Mouse (Mus musculus): ENCODE results near the gene Pfdn2. TPM values are rescaled to one million over a fixed set of nuclear protein-coding genes. Genes with fewer than 3 reads are reported as not detected.

Pfdn2 gene
- 28.2 and 36.2 TPM in 2 replicates for polyA plus RNA-seq (2012; rRNA removed)

DNA sequence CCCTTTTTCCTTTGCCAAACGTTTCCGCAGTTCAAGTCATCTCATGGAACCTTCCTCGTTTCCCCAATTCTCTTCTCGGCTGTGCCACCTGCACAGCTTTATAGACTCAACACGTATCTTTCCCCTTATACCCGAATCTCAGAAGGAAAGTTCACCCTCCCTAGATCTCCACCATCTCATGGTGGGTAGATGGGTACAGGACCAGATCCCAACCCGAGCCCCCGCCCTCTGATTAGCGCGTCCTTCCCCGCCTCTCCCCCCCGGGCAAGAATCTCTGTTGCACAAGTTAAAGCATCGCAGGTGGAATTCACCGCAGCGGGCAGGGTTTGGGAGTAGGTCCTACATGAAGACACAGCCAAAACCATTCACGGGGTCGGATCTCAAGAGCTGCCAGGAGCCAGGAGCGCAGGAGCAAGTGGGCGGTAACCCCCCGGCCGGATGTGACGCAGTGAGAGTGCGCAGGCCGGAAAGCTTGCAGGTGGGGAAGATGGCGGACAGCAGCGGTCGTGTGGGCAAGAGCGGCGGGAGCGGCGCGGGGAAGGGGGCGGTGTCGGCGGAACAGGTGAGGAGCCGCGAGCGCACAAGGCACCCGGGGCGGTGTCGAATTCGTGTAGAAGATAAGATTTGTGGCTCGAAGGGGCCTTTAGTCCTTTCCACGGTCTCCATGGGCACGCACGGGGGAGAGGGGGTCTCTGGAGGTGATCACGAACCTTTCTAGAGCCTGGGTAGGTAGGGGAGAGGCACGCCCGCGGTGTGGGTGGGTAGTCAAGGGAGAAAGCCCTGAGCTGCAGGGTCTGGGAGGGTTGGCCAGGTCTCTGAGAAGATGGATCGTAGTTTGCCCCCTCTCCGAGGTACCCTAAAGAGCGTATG, at the start of gene Pfdn2, which contains the start of gene Nit1:
Pfdn2 (plus strand) TSS at position 446 of the 870 bp plus-strand sequence.
Nit1 (minus strand) TSS at position 422 of the 870 bp plus-strand sequence.

DNA sequence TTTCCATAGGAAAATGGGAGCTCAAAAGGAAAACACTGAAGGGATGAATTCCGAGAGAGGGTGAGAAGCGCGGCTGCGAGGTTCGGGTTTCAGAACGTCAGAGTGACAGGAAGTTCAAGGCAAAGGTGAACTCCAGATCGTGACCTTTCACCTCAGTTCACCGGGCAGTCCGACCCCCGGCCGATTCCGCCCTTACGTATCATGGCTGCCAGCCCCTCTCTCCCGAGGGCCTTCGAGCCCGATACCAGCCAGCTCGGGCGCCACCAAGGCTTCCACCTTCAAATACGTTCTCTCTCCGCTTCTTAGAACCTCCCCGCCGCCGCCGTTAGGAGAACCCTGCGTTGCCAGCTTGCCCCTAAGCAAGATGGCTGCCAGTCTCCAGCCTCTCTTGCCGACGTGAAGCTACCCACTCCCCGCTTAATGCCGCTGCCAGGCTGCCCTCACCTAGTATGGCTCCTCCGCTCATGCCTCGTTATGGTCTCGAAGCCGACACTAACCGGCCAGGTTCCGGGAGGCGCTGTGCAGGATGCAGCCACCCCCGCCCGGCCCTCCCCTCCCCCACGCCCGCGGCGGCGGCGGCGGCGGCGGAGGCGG, 16.5 kb upstream of the Pfdn2 start, which contains the start of gene Dedd:
Dedd (plus strand) TSS at position 307 of the 594 bp plus-strand sequence.

DNA sequence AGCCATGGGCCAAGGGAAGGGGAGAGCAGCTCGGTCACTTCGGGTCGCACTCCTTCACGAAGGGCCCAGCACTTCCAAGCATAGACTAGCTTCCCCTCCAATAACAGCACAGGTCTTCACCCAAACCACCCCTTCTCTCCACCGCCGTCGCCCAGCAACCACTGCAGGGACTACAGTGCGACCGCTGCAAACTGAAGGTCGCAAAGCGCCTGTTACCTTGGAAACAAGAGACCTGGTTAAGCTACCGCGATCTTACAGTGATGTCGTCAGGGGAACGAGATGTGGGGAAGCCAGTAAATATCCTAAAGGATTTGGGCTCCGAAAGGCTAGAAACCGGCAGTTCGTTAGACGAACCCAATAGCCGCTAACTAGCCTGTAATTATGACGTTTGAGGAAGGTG, 15.2 kb downstream of the Pfdn2 start, which contains the start of gene Klhdc9:
Klhdc9 (minus strand) TSS at position 143 of the 400 bp plus-strand sequence.

DNA sequence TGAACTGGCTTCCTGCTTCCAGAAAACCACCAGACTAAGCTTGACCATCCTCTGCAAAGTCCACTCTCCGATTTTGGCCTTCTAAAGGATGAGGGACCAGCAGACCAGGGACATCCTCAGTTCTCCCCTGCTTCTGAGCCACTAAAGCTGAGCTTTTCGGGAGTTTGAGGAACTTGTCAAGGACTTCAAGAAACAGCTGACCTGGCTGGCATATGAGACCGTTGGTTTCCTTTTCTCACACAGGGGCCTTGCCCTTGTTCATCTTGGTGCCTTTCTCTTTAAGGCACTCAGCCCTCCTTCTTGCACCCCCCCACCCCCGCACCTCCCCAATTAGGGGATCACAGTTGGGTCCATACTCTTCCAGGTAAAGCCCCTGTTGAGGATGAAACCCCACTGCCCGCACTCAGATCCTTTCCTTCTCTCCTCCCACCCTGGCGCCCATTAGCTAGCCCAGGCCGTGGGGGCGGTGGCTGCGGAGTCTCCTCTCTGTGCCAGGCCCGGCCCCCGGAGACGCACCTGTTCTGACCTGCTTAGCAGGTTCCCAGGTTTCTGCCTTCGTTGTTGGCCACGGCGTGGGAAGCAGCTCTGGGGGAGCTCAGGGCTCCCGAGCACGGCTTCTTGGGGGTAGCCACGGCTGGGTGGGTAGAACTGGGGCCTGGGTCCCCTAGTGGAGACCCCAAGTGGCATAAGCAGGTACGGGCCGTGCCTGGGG, 24.5 kb downstream of the Pfdn2 start, which contains the start of gene Nectin4:
Nectin4 (plus strand) TSS at position 255 of the 712 bp plus-strand sequence.

DNA sequence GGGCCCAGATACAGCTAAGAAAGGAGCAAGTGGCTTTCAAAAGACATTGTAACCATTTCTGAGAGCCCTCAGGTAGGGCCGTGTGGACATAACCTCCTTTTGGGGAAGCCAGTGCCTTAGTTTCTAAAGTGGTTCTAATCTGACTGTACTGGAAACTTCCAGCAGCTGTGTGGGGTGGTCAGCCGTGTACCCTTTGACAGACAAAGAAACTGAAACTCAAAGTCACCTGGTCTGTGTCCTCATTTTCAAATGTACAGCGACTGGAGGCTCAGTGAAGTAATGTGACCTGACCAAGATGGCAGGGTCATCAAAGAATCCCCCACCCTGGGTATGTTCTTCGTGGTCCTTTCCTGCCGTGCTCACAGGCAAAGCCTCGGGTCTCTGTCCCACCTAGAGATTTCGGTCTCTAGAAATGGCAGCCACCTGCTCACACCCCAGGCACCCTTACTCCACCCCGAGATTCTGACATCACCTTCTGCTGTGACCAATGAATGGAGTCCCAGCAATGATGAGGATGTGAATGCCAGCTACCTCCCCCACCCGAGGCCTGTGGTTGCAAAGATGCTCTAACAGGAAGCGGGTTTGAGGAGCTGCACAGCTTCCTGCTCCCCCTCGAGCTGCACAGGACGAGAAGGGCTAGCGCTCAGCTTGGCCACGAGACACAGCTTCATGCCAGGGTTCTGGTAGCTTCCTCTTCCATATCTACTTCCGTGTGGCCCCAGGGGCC, 43.1 kb downstream of the Pfdn2 start, which contains the start of gene Arhgap30:
Arhgap30 (plus strand) TSS at position 579 of the 727 bp plus-strand sequence.

Other genes starting within 250 kb of the Pfdn2 start
- gene Cfap126, start 231.8 kb upstream of the Pfdn2 start, polyA plus RNA-seq (2012; rRNA removed) = 2.9 and 3.3 TPM in 2 replicates
- 184 and 192 TPM in 2 replicates for gene Sdhc, start 195.1 kb upstream of the Pfdn2 start, polyA plus RNA-seq (2012; rRNA removed)
- gene Mpz, start 195.0 kb upstream of the Pfdn2 start, polyA plus RNA-seq (2012; rRNA removed) = 0.12 and 0.14 TPM in 2 replicates
- gene Pcp4l1, start 149.4 kb upstream of the Pfdn2 start, polyA plus RNA-seq (2012; rRNA removed) = 6.4 and 7.7 TPM in 2 replicates
- 22.1 and 22.4 TPM in 2 replicates for gene Nr1i3, start 131.7 kb upstream of the Pfdn2 start, polyA plus RNA-seq (2012; rRNA removed)
- gene Tomm40l, start 123.2 kb upstream of the Pfdn2 start, polyA plus RNA-seq (2012; rRNA removed) = 8.5 and 9.6 TPM in 2 replicates
- 8,837 and 9,746 TPM in 2 replicates for gene Apoa2, start 120.6 kb upstream of the Pfdn2 start, polyA plus RNA-seq (2012; rRNA removed)
- 137 and 142 TPM in 2 replicates for gene Fcer1g, start 111.3 kb upstream of the Pfdn2 start, polyA plus RNA-seq (2012; rRNA removed)
- gene Adamts4, start 95.2 kb upstream of the Pfdn2 start, polyA plus RNA-seq (2012; rRNA removed) = 0.38 and 0.57 TPM in 2 replicates
- 88.9 and 92.7 TPM in 2 replicates for gene Ndufs2, start 94.3 kb upstream of the Pfdn2 start, polyA plus RNA-seq (2012; rRNA removed)
- 16.3 and 19.1 TPM in 2 replicates for gene B4galt3, start 75.3 kb upstream of the Pfdn2 start, polyA plus RNA-seq (2012; rRNA removed)
- gene Ppox, start 64.5 kb upstream of the Pfdn2 start, polyA plus RNA-seq (2012; rRNA removed) = 93.0 and 104 TPM in 2 replicates
- 16.0 and 16.9 TPM in 2 replicates for gene Usp21, start 57.7 kb upstream of the Pfdn2 start, polyA plus RNA-seq (2012; rRNA removed)
- gene Ufc1, start 50.6 kb upstream of the Pfdn2 start, polyA plus RNA-seq (2012; rRNA removed) = 23.6 and 24.6 TPM in 2 replicates
- 20.5 and 20.8 TPM in 2 replicates for gene Dedd, start 16.5 kb upstream of the Pfdn2 start, polyA plus RNA-seq (2012; rRNA removed)
- gene Nit1, start within 50 bp of the Pfdn2 start, polyA plus RNA-seq (2012; rRNA removed) = 59.7 and 61.3 TPM in 2 replicates
- 0.13 and 0.22 TPM in 2 replicates for gene Klhdc9, start 15.1 kb downstream of the Pfdn2 start, polyA plus RNA-seq (2012; rRNA removed)
- 0.38 and 0.41 TPM in 2 replicates for gene Nectin4, start 24.4 kb downstream of the Pfdn2 start, polyA plus RNA-seq (2012; rRNA removed)
- 6.1 and 6.7 TPM in 2 replicates for gene Arhgap30, start 43.3 kb downstream of the Pfdn2 start, polyA plus RNA-seq (2012; rRNA removed)
- gene Usf1, start 65.6 kb downstream of the Pfdn2 start, polyA plus RNA-seq (2012; rRNA removed) = 22.7 and 23.6 TPM in 2 replicates
- gene Tstd1, start 73.2 kb downstream of the Pfdn2 start, polyA plus RNA-seq (2012; rRNA removed) = 4.3 and 5.4 TPM in 2 replicates
- gene F11r, start 91.9 kb downstream of the Pfdn2 start, polyA plus RNA-seq (2012; rRNA removed) = 32.6 and 33.7 TPM in 2 replicates
- 3.8 and 4.0 TPM in 2 replicates for gene Alyref2, start 157.8 kb downstream of the Pfdn2 start, polyA plus RNA-seq (2012; rRNA removed)
- gene Itln1, start 189.6 kb downstream of the Pfdn2 start, polyA plus RNA-seq (2012; rRNA removed) = not detected in 2 replicates
- 0.29 and 0.37 TPM in 2 replicates for gene Cd244a, start 213.5 kb downstream of the Pfdn2 start, polyA plus RNA-seq (2012; rRNA removed)

All from liver, embryonic 18 days (tissue).